Mouse (Mus musculus): ENCODE results near the gene Kcnj2.

DNA sequence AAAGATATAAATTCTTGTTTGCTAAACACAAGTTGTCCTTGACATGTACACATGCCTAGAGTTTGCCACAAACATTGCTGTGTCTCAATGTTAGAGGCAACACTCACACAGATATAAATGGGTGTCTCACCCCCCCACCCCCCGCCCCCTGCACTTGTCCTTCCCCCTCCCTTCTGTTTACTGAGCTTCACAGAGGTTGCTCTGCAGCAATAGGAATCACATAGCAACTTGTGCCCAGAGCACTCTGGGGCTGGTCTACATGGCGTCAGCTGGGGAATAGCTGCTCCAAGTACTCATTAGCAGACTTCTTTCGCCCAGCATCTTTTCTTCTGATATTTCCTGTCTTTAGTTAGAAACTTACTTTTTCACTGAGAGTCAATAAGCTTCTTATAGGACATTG lies 1.8 kb downstream of the Kcnj2 start:
- no peak for TF ChIP-seq CTCF (IDR thresholded peaks at IDR 0.05; ENCODE audit: control insufficient read depth, insufficient read depth, low read length)
- TF ChIP-seq POLR2A (IDR thresholded peaks at IDR 0.05; ENCODE audit: borderline replicate concordance, control insufficient read depth, low read depth, low read length), result no peak

Measured in bone marrow, adult 2 months (tissue).